Mouse (Mus musculus): ENCODE data around the gene Myoz2.

DNA sequence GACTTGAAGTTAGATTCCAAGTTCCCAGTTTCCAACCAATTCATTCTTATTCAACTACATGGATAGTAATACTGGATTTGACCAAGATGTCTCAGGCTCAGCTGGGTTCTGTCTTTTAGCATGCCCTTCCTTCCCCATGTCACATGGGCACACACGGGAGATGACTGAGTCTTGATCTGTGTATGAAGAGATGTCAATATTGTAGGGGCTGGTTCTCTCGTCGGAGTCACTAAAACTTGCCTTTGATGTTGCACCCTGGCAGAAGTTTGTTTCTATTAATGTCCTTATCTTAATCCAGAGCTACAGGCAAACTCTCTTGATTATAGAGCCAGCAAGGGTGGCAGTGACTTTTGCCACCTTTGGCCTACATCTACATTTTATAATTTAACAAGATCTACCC, 46.9 kb upstream of the Myoz2 start:
- no peak for TF ChIP-seq CTCF (IDR thresholded peaks at IDR 0.05; ENCODE audit: insufficient read depth, low read length)
- no peak for TF ChIP-seq POLR2A (IDR thresholded peaks at IDR 0.05; ENCODE audit: borderline replicate concordance, extremely low read depth, low read depth, low read length)

Data from lung, adult 2 months (tissue).